Mouse (Mus musculus) hindbrain, embryonic 13.5 days (tissue): ENCODE results near the gene Lrrc3. TPM values are rescaled to one million over a fixed set of nuclear protein-coding genes. Genes with fewer than 3 reads are reported as not detected.
"Not testable (repeated sequence)": the region's sequence is repeated elsewhere in the genome, so short reads cannot be mapped to it uniquely, and the experiment has no call there.

Experiments
- ATAC-seq: fragments of 200-750 bp; cut with Nextera tagmentation; 2 replicates; pipeline ENCODE4 v1.8.0; 2017; ENCODE audit warnings: moderate TSS enrichment; ENCODE audit not compliant: low FRiP score
- H3K27ac ChIP-seq: fragments of 300-500 bp; sonication (generic); 2 replicates; pipeline ENCODE4 v1.5.1; 2015; ENCODE audit warnings: inconsistent platforms, mild to moderate bottlenecking, moderate library complexity
- H3K27me3 ChIP-seq: fragments of 300-500 bp; sonication (generic); 2 replicates; pipeline ENCODE4 v1.6.1; 2015; ENCODE audit warnings: mild to moderate bottlenecking, inconsistent platforms
- H3K36me3 ChIP-seq: fragments of 300-500 bp; sonication (generic); 2 replicates; pipeline ENCODE4 v1.6.1; 2015; ENCODE audit warnings: mild to moderate bottlenecking, inconsistent platforms
- H3K4me1 ChIP-seq: fragments of 300-500 bp; sonication (generic); replicated peaks from 2 replicates; pipeline ENCODE4 v1.6.1; 2015; ENCODE audit warnings: inconsistent platforms
- H3K4me2 ChIP-seq: fragments of 300-500 bp; sonication (generic); 2 replicates; pipeline ENCODE4 v1.6.1; 2015; ENCODE audit warnings: inconsistent platforms, mild to moderate bottlenecking, moderate library complexity
- H3K4me3 ChIP-seq: fragments of 300-500 bp; sonication (generic); 2 replicates; pipeline ENCODE4 v1.5.1; 2015; ENCODE audit warnings: mild to moderate bottlenecking, inconsistent platforms
- H3K9ac ChIP-seq: fragments of 300-500 bp; sonication (generic); 2 replicates; pipeline ENCODE4 v1.6.1; 2015; ENCODE audit warnings: mild to moderate bottlenecking, inconsistent platforms
- H3K9me3 ChIP-seq: fragments of 300-500 bp; sonication (generic); 2 replicates; pipeline ENCODE4 v1.6.1; 2016; ENCODE audit warnings: inconsistent platforms
- WGBS: fragments of 180-500 bp; shearing (Covaris S2); methylation state at CpG from one replicate; pipeline ENCODE4 v1.1.7; 2015; 5-methylcytosine and 5-hydroxymethylcytosine counted together
- polyA plus RNA-seq: library from polyadenylated mRNA; unstranded; fragments of >200 nt; fragmentation: Nextera tagmentation; extraction: Ambion mirVana; gene quantifications from 2 replicates; pipeline ENCODE4 v1.2.1, GENCODE M21; 2015

Lrrc3 gene
- polyA plus RNA-seq, result 12.5 and 14.0 TPM in 2 replicates

DNA sequence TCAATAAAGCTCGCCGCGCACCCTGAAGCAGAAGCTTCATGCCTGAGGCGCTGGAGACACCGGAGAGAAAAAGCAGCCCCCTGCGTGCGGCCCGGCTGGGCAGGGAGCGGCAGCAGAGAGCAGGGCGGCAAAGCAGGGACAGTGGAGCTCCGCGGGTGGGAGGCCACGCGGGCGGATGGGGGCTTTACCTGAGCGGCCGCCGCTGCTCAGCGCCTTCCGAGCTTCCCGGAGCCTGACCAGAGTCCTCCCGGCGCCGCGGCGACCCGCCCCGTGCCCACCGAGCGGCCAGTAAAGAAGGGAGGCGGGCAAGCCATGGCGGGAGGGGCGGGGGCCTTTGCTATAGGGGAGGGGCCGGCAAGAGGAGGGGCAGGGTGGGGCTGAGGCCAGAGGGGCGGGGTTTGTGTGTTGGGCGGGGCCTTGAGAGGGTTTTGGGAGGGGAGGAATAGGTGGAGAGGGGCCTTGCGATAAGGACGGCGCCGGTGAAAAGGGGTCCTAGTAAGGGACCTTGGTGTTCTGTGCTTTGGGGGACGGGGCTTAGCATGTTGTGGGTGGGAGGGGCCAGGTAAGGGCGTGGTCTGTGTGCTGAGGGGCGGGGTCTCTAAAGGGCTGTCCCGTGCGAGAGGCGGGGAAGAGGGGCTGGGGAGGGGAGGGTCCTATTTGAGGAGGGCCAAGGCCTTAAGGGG, at the start of gene Lrrc3:
Lrrc3 (minus strand) TSS at position 326 of the 683 bp plus-strand sequence.
- ATAC-seq, result peak; percentile 81

GRCm38 (mm10) chr10:77950468-77950867, 48.1 kb upstream of the Lrrc3 start:
- not testable (repeated sequence) for H3K4me1 ChIP-seq, H3K4me3 ChIP-seq, ATAC-seq, H3K27me3 ChIP-seq, H3K4me2 ChIP-seq, H3K27ac ChIP-seq, H3K9me3 ChIP-seq, H3K36me3 ChIP-seq, H3K9ac ChIP-seq
- WGBS, result 94% methylated on average over 9 of the region's 12 CpGs

More for the DNA sequence above, at the start of gene Lrrc3:
- H3K4me3 ChIP-seq, result peak within 1 kb of the TSS; percentile 58
- H3K27me3 ChIP-seq, result 0 out of 2 replicates have a peak, but pooled peaks cover 5% of the 10 kb centered on the region
- WGBS, result under 1% methylated on average over 42 of the region's 46 CpGs
- peak within 1 kb of the TSS; percentile 81 for H3K9ac ChIP-seq
- H3K27ac ChIP-seq, result peak within 1 kb of the TSS; percentile 79
- H3K4me1 ChIP-seq, result peaks cover 27% of the 10 kb centered on the region
- no peaks in the 10 kb centered on the region for H3K9me3 ChIP-seq
- H3K36me3 ChIP-seq, result 0 out of 2 replicates have a peak, but pooled peaks cover 3% of the 10 kb centered on the region
- peak within 1 kb of the TSS; percentile 75 for H3K4me2 ChIP-seq

DNA sequence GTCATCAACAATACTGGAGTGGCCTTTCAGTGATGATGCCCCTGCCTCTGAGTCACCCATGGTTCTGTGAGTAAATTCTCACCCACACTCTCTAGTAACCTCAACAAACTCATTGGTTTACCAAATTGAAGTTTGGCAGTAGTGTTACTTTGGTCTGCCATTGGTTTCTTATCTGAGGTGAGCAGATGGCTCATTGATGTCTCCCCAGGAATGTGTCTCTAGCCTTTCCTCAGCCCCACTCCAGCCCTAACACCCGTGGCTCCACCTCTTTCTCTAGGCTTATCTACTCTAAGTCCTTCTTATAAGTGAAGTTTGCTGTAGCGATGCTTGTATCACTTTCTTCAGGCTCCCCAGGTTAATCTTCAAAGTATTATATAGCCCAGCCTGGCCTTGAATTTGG, 37.3 kb upstream of the Lrrc3 start:
- Histone ChIP-seq H3K4me3 (no peak overlapping the region), H3K9ac (no peak overlapping the region), H3K9me3 (no peaks in the 10 kb centered on the region), H3K27me3 (no peaks in the 10 kb centered on the region), H3K4me1 (no peaks in the 10 kb centered on the region), H3K36me3 (no peaks in the 10 kb centered on the region), H3K27ac (no peak overlapping the region), H3K4me2 (no peak overlapping the region)
- no peak for ATAC-seq
- WGBS, result 80% methylated on average over 2 of the region's 2 CpGs

GRCm38 (mm10) chr10:77927375-77927774, 25.0 kb upstream of the Lrrc3 start:
- Histone ChIP-seq H3K4me2 (no peak overlapping the region), H3K9ac (no peak overlapping the region), H3K36me3 (no peaks in the 10 kb centered on the region), H3K27me3 (no peaks in the 10 kb centered on the region), H3K4me1 (no peaks in the 10 kb centered on the region), H3K27ac (no peak overlapping the region), H3K9me3 (no peaks in the 10 kb centered on the region), H3K4me3 (no peak overlapping the region)
- 90% methylated on average over 10 of the region's 10 CpGs for WGBS
- no peak for ATAC-seq

- no peaks in the 10 kb centered on the region for H3K4me1 ChIP-seq
- no peaks in the 10 kb centered on the region for H3K9me3 ChIP-seq
- no peak overlapping the region for H3K9ac ChIP-seq
- 51% methylated on average over 7 of the region's 7 CpGs for WGBS
- H3K36me3 ChIP-seq, result no peaks in the 10 kb centered on the region
- no peak overlapping the region for H3K4me3 ChIP-seq
- no peak overlapping the region for H3K27ac ChIP-seq
- no peaks in the 10 kb centered on the region for H3K27me3 ChIP-seq
- no peak overlapping the region for H3K4me2 ChIP-seq
- ATAC-seq, result no peak
Observed at GRCm38 (mm10) chr10:77926140-77926539, 23.8 kb upstream of the Lrrc3 start.

GRCm38 (mm10) chr10:77922681-77923080, 20.3 kb upstream of the Lrrc3 start:
- Histone ChIP-seq H3K4me3 (no peak overlapping the region), H3K27me3 (no peaks in the 10 kb centered on the region), H3K4me1 (no peaks in the 10 kb centered on the region), H3K9ac (no peak overlapping the region), H3K4me2 (no peak overlapping the region), H3K36me3 (no peaks in the 10 kb centered on the region), H3K9me3 (no peaks in the 10 kb centered on the region), H3K27ac (no peak overlapping the region)
- no peak for ATAC-seq
- WGBS, result 84% methylated on average over 4 of the region's 4 CpGs

- Histone ChIP-seq H3K27me3 (no peaks in the 10 kb centered on the region), H3K4me3 (no peak overlapping the region), H3K4me1 (no peaks in the 10 kb centered on the region), H3K27ac (no peak overlapping the region), H3K9me3 (no peaks in the 10 kb centered on the region), H3K36me3 (no peaks in the 10 kb centered on the region), H3K4me2 (no peak overlapping the region), H3K9ac (no peak overlapping the region)
- 81% methylated on average over 5 of the region's 5 CpGs for WGBS
- ATAC-seq, result no peak
Observed at GRCm38 (mm10) chr10:77921009-77921408, 18.7 kb upstream of the Lrrc3 start.

DNA sequence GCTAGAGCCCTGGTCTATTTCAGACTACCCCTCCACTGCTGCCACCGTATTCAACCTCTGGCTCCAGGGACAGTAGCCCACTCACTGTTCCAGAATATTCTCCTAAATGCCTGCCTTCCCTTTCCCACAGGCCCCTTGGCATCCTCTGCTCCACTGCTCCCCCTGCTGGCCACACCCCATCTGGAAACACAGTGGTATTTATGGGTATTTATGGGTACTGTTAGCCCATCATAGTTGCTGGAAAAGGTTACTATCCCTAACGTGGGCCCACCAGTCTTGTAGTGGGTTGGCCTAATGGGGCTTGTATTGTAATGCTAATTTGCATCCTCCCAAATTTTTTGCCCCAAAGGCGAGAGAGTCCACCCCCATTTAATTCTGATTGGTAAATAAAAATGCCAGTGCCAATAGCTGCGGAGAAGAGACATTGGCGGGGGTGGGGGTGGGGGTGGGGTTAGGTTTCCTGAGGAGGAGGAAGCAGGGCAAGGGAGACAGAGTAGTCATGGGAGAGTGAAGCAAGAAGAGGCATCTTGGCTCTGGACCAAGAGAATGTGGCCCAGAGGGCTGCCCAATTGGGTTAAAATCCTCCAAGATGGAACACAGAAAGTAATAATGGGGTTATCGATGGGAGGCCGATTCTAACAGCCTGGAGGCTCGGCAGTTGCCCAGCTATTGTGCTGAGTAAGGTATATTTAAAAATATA, 14.4 kb upstream of the Lrrc3 start:
- Histone ChIP-seq H3K9me3 (no peaks in the 10 kb centered on the region), H3K36me3 (no peaks in the 10 kb centered on the region)
- no peak for ATAC-seq

DNA sequence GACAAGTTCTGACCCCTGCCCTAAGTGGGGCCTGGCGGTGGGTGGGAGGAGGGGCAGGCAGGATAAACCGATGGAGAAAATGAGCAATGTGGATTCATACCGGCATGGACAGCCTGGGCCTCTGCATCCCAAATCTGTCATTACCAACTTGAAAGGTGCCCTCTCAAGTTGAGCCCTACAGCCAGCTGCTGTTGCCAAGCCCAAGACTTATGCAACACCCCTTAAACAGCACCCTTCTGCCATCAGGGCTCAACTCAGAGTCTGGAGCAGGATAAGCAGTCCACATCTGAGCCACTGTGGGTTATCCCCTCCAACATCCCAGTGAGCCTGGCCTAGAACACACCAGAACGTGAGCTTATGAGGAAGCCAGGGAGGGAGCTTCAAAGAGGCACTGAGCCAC, 11.0 kb upstream of the Lrrc3 start:
- no peak for ATAC-seq

More for the DNA sequence above, 14.4 kb upstream of the Lrrc3 start:
- Histone ChIP-seq H3K4me1 (no peaks in the 10 kb centered on the region), H3K27me3 (no peaks in the 10 kb centered on the region), H3K4me2 (no peak overlapping the region), H3K9ac (no peak overlapping the region), H3K4me3 (no peak overlapping the region), H3K27ac (no peak overlapping the region)
- 59% methylated on average over 8 of the region's 8 CpGs for whole genome bisulfite sequencing

GRCm38 (mm10) chr10:77912605-77913004, 10.3 kb upstream of the Lrrc3 start:
- 82% methylated on average over 7 of the region's 7 CpGs for WGBS
- no peak overlapping the region for H3K4me3 ChIP-seq
- ATAC-seq, result no peak

More for the DNA sequence above, 11.0 kb upstream of the Lrrc3 start:
- no peaks in the 10 kb centered on the region for H3K9me3 ChIP-seq
- H3K4me1 ChIP-seq, result no peaks in the 10 kb centered on the region
- H3K27me3 ChIP-seq, result no peaks in the 10 kb centered on the region
- no peaks in the 10 kb centered on the region for H3K36me3 ChIP-seq
- H3K9ac ChIP-seq, result no peak overlapping the region
- WGBS, result 86% methylated on average over 4 of the region's 4 CpGs
- no peak overlapping the region for H3K4me3 ChIP-seq
- no peak overlapping the region for H3K27ac ChIP-seq
- H3K4me2 ChIP-seq, result no peak overlapping the region

GRCm38 (mm10) chr10:77902894-77903715, 769 bp upstream of the Lrrc3 start:
- Histone ChIP-seq H3K4me1 (peaks cover 27% of the 10 kb centered on the region), H3K9ac (peak overlapping the region; percentile 65), H3K27me3 (0 out of 2 replicates have a peak, but pooled peaks cover 5% of the 10 kb centered on the region), H3K27ac (peak overlapping the region; percentile 79; the same call in 1 of the 2 replicates), H3K36me3 (0 out of 2 replicates have a peak, but pooled peaks cover 3% of the 10 kb centered on the region), H3K4me2 (peak overlapping the region; percentile 75), H3K9me3 (no peaks in the 10 kb centered on the region), H3K4me3 (peak overlapping the region; percentile 58)
- peak; percentile 93 for ATAC-seq
- WGBS, result 7% methylated on average over 35 of the region's 35 CpGs

More at GRCm38 (mm10) chr10:77912605-77913004, 10.3 kb upstream of the Lrrc3 start:
- H3K9ac ChIP-seq, result no peak overlapping the region
- no peak overlapping the region for H3K27ac ChIP-seq
- no peak overlapping the region for H3K4me2 ChIP-seq
- no peaks in the 10 kb centered on the region for H3K27me3 ChIP-seq
- no peaks in the 10 kb centered on the region for H3K9me3 ChIP-seq
- H3K36me3 ChIP-seq, result no peaks in the 10 kb centered on the region
- H3K4me1 ChIP-seq, result no peaks in the 10 kb centered on the region

GRCm38 (mm10) chr10:77901871-77902210, 495 bp downstream of the Lrrc3 start:
- Histone ChIP-seq H3K9ac (peak overlapping the region; percentile 81), H3K4me2 (peak overlapping the region; percentile 75), H3K27ac (peak overlapping the region; percentile 79), H3K4me3 (peak overlapping the region; percentile 58), H3K9me3 (no peaks in the 10 kb centered on the region), H3K4me1 (peaks cover 27% of the 10 kb centered on the region), H3K27me3 (0 out of 2 replicates have a peak, but pooled peaks cover 5% of the 10 kb centered on the region), H3K36me3 (0 out of 2 replicates have a peak, but pooled peaks cover 3% of the 10 kb centered on the region)
- ATAC-seq, result peak; percentile 26
- WGBS, result 2% methylated on average over 14 of the region's 14 CpGs
